Mouse (Mus musculus): ENCODE results near the gene Chaf1b.

DNA sequence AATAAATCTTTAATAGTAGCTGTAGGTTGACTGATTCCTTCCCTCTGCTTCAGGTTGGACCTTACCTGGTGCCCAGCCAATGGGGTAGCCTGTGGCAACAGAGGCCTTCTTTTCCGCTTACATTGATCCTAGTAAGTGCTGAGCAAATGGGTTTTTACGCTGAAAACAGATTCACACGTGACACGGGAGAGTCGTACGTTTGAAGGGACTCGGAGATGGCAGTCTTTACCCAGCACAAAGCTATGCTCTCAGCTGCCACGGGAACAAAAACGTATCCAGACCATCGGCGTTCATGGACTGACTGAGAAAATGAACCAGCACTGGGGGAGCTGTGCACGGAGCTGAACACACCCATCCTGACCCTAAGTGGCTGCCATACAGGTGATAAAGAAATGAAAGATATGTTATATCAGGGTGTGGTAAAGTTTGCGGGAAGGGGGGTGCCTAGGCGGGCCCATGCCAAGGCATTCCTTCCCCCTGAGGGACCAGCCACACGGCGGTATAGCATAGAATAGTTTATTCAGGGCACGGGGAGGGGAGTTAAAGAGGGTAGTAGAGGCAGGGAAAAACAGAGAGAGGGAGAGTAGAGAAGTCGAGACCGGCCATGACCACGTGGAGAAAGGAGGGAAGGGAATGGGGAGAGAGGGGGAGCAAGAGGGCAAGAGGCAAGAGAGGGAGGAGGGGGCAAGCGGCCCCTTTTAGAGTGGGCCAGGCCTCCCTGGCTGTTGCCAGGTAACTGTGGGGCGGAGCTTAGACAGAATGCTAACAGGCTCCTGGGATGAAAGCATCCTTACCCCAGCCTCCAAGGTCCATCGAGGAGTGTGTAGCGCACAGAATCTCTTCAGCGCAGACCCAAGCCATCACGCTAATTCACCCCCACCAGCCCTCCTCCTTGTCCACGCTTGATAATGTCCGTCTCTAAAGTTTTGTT, 27.3 kb downstream of the Chaf1b start:
- TF ChIP-seq EP300 (IDR thresholded peaks at IDR 0.05; ENCODE audit: low read depth), result no peak
- TF ChIP-seq CTCF (IDR thresholded peaks at IDR 0.05; ENCODE audit: low read depth), result no peak

All from heart, postnatal 0 days (tissue).